Mouse (Mus musculus) kidney, embryonic 16.5 days (tissue): Measurements from ENCODE around the gene Trim6. TPM values are rescaled to one million over a fixed set of nuclear protein-coding genes. Genes with fewer than 3 reads are reported as not detected.
A peak's percentile ranks its signal among the peaks of the same experiment; 100 is the strongest.
"Not testable (repeated sequence)": the region's sequence is repeated elsewhere in the genome, so short reads cannot be mapped to it uniquely, and the experiment has no call there.

ENCODE experiments used
- ATAC-seq: fragments of 200-750 bp; cut with Nextera tagmentation; 2 replicates; pipeline ENCODE4 v1.8.0; 2017; ENCODE audit warnings: moderate TSS enrichment; ENCODE audit not compliant: low FRiP score, low TSS enrichment
- H3K27ac ChIP-seq: fragments of 300-500 bp; sonication (generic); 2 replicates; pipeline ENCODE4 v1.5.1; 2014; ENCODE audit warnings: low read length
- H3K27me3 ChIP-seq: fragments of 300-500 bp; sonication (generic); 2 replicates; pipeline ENCODE4 v1.6.1; 2014; ENCODE audit warnings: low read length, control low read depth, mixed read lengths; ENCODE audit not compliant: insufficient read depth
- H3K36me3 ChIP-seq: fragments of 300-500 bp; sonication (generic); 2 replicates; pipeline ENCODE4 v1.6.1; 2014; ENCODE audit warnings: low read length, control low read depth, mixed read lengths; ENCODE audit not compliant: insufficient read depth
- H3K4me1 ChIP-seq: fragments of 300-500 bp; sonication (generic); 2 replicates; pipeline ENCODE4 v1.6.1; 2014; ENCODE audit warnings: low read length, control low read depth, mixed read lengths; ENCODE audit not compliant: insufficient read depth
- H3K4me2 ChIP-seq: fragments of 300-500 bp; sonication (generic); replicated peaks from 2 replicates; pipeline ENCODE4 v1.6.1; 2014; ENCODE audit warnings: low read depth, low read length
- H3K4me3 ChIP-seq: fragments of 300-500 bp; sonication (generic); 2 replicates; pipeline ENCODE4 v1.5.1; 2014; ENCODE audit warnings: mild to moderate bottlenecking, low read length
- H3K9ac ChIP-seq: fragments of 300-500 bp; sonication (generic); replicated peaks from 2 replicates; pipeline ENCODE4 v1.6.1; 2014; ENCODE audit warnings: low read length
- H3K9me3 ChIP-seq: fragments of 300-500 bp; sonication (generic); 2 replicates; pipeline ENCODE4 v1.6.1; 2016; ENCODE audit warnings: low read length, control low read depth
- WGBS: fragments of 180-500 bp; shearing (Covaris S2); extraction: QIAGEN DNeasy Blood & Tissue Kit; methylation state at CpG from one replicate; pipeline ENCODE4 v1.1.7; 2014; 5-methylcytosine and 5-hydroxymethylcytosine counted together
- polyA plus RNA-seq: library from polyadenylated mRNA; unstranded; fragments of >200 nt; fragmentation: Nextera tagmentation; extraction: Ambion mirVana; gene quantifications from 2 replicates; pipeline ENCODE4 v1.2.1, GENCODE M21; 2015

Trim6 gene
- polyA plus RNA-seq, 1 experiment from 2014 or later, result 2.6 TPM

DNA sequence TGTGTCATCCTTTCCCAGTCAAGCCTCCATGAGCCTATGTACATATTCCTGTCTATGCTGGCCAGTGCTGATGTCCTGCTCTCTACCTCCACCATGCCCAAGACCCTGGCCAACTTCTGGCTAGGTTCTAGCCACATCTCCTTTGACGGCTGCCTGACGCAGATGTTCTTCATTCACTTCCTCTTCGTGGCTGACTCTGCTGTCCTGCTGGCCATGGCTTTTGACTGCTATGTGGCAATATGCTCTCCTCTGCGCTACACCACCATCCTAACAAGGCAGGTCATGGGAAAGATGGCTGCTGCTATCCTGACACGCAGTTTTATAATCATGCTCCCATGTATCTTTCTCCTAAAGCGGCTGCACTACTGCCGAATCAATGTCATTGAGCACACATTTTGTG, 12.4 kb upstream of the Trim6 start:
- H3K36me3 ChIP-seq, result no peaks in the 10 kb centered on the region
- no peak overlapping the region for H3K27ac ChIP-seq
- H3K9me3 ChIP-seq, result no peaks in the 10 kb centered on the region
- H3K4me3 ChIP-seq, result no peak overlapping the region
- 91% methylated on average over 7 of the region's 7 CpGs for WGBS
- H3K4me2 ChIP-seq, result no peak overlapping the region
- H3K9ac ChIP-seq, result no peak overlapping the region
- H3K4me1 ChIP-seq, result no peaks in the 10 kb centered on the region
- ATAC-seq, result no peak
- no peaks in the 10 kb centered on the region for H3K27me3 ChIP-seq

DNA sequence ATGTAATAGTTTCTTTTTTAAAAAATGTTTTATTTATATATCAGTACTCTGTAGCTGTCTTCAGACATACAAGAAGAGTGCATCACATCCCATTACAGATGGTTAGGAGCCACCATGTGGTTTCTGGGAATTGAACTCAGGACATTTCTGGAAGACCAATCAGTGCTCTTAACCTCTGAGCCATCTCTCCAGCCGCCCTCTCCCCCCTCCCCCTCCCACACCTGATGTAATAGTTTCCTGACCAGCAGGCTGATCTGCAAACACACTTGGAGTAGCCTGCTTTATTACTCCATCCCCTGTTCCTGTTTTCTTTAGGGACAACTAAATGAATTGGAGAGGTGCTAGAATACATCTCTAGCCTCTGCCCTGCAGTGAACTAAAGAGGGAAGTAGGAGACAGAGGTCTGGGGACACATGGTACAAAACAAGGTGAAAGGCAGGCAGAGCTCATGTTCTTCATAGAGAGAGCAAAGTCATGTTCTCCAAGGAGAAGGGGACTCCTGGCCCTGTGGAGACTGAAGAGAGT, 2.5 kb upstream of the Trim6 start:
- Histone ChIP-seq H3K9ac (no peak overlapping the region), H3K4me3 (no peak overlapping the region), H3K27ac (no peak overlapping the region), H3K4me2 (no peak overlapping the region), H3K27me3 (no peaks in the 10 kb centered on the region), H3K36me3 (no peaks in the 10 kb centered on the region), H3K9me3 (no peaks in the 10 kb centered on the region), H3K4me1 (no peaks in the 10 kb centered on the region; the same call in 1 of the 2 replicates)
- ATAC-seq, result no peak
- 20% methylated on average over 1 of the region's 1 CpGs for WGBS

DNA sequence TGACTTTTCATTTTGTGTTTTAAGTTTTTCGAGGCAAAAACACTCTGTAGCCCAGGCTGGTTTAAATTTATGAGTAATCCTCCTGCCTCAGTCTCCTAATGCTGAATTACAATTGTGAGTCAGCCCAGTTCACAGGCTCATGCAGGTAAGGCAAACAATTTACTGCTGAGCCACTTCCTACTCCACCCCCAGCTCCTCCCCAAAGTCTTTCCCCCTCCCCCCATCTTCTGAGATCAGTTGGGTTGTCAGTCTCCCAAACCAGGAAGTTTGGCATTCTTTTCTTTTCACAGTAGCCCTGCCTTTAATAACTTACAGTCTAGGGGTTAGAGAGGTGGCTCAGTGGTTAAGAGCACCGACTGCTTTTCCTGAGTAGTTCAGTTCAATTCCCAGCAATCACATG, 712 bp upstream of the Trim6 start:
- H3K9ac ChIP-seq, result no peak overlapping the region
- no peaks in the 10 kb centered on the region for H3K9me3 ChIP-seq
- H3K4me3 ChIP-seq, result no peak overlapping the region
- H3K36me3 ChIP-seq, result no peaks in the 10 kb centered on the region
- 76% methylated on average over 2 of the region's 2 CpGs for WGBS
- no peak overlapping the region for H3K27ac ChIP-seq
- H3K4me2 ChIP-seq, result no peak overlapping the region
- no peak for ATAC-seq
- H3K4me1 ChIP-seq, result no peaks in the 10 kb centered on the region; the same call in 1 of the 2 replicates
- no peaks in the 10 kb centered on the region for H3K27me3 ChIP-seq

DNA sequence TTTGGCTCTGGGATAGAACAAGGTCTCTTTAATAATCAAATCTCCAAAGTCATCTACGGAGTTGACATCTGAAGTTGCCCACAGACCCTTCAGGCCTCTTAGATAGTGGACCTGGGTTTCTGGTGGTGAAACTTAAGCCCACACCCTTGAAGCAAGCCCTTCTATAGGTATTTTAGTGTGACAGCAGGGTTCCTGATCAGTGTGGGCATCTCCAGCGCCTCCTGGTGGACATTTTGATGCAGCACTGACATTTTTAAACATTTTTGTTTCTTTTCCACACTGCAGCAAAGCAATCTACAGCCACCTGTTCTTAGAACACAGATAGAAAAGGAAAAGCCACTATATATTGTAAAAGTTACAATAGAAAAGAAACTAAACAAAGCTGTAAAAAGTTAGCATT, 12.6 kb downstream of the Trim6 start:
- no peaks in the 10 kb centered on the region for H3K27me3 ChIP-seq
- no peak overlapping the region for H3K4me3 ChIP-seq
- H3K36me3 ChIP-seq, result no peaks in the 10 kb centered on the region
- H3K9ac ChIP-seq, result no peak overlapping the region
- H3K4me1 ChIP-seq, result no peaks in the 10 kb centered on the region
- no peak overlapping the region for H3K4me2 ChIP-seq
- no peaks in the 10 kb centered on the region for H3K9me3 ChIP-seq
- no peak overlapping the region for H3K27ac ChIP-seq
- 32% methylated on average over 2 of the region's 2 CpGs for WGBS
- ATAC-seq, result no peak

DNA sequence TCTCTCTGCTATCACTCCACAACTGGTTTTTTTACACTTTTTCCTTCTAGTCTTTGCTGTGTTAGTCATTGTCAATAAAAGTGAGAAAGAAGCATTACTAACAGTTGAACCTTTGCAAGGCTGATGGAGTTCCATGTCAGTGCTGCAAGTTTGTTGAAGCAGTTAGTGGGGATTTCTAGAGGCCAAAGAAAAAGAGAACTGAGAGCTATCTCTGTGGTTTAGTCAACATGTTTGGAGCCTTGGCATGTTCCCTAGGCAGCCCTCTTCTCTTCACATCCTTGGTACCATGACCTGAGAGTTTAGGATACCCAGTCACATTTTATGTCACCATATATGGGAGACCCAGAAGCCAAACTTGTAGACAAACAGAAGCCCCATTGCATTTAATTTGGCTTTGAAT, 22.3 kb downstream of the Trim6 start:
- Histone ChIP-seq H3K4me2 (no peak overlapping the region), H3K27me3 (no peaks in the 10 kb centered on the region), H3K36me3 (no peaks in the 10 kb centered on the region), H3K27ac (no peak overlapping the region), H3K9ac (no peak overlapping the region), H3K4me3 (no peak overlapping the region), H3K9me3 (no peaks in the 10 kb centered on the region), H3K4me1 (0 out of 2 replicates have a peak, but pooled peaks cover 4% of the 10 kb centered on the region)
- no peak for ATAC-seq

GRCm38 (mm10) chr7:104243616-104244015, 25.0 kb downstream of the Trim6 start:
- Histone ChIP-seq H3K27me3 (no peaks in the 10 kb centered on the region), H3K27ac (no peak overlapping the region), H3K4me1 (0 out of 2 replicates have a peak, but pooled peaks cover 4% of the 10 kb centered on the region), H3K9ac (no peak overlapping the region), H3K4me2 (peak overlapping the region; percentile 62; the same call in 1 of the 2 replicates), H3K9me3 (no peaks in the 10 kb centered on the region), H3K36me3 (no peaks in the 10 kb centered on the region), H3K4me3 (no peak overlapping the region)
- ATAC-seq, result no peak
- WGBS, result 60% methylated on average over 1 of the region's 1 CpGs

GRCm38 (mm10) chr7:104244287-104245181, 25.9 kb downstream of the Trim6 start, which contains the start of gene Trim34a:
Gene Trim34a (plus strand): TSS chr7:104244457.
- H3K4me3 ChIP-seq, result peak within 1 kb of the TSS; percentile 56
- no peaks in the 10 kb centered on the region for H3K9me3 ChIP-seq
- H3K27ac ChIP-seq, result peak within 1 kb of the TSS; percentile 64
- peak within 1 kb of the TSS; percentile 62 for H3K4me2 ChIP-seq
- peak within 1 kb of the TSS; percentile 75 for H3K9ac ChIP-seq
- H3K36me3 ChIP-seq, result no peaks in the 10 kb centered on the region
- 0 out of 2 replicates have a peak, but pooled peaks cover 4% of the 10 kb centered on the region for H3K4me1 ChIP-seq
- H3K27me3 ChIP-seq, result no peaks in the 10 kb centered on the region
- ATAC-seq, result peak; percentile 90
- 7% methylated on average over 13 of the region's 13 CpGs for WGBS

GRCm38 (mm10) chr7:104260380-104260779, 41.8 kb downstream of the Trim6 start:
- H3K36me3 ChIP-seq, H3K4me1 ChIP-seq, H3K4me3 ChIP-seq, H3K27me3 ChIP-seq, H3K4me2 ChIP-seq, H3K9ac ChIP-seq, ATAC-seq, H3K27ac ChIP-seq, H3K9me3 ChIP-seq: not testable (repeated sequence)
- WGBS, result 85% methylated on average over 4 of the region's 4 CpGs

- not testable (repeated sequence) for H3K36me3 ChIP-seq, H3K9ac ChIP-seq, H3K27me3 ChIP-seq, H3K4me2 ChIP-seq, H3K4me3 ChIP-seq, H3K27ac ChIP-seq, ATAC-seq, H3K9me3 ChIP-seq, H3K4me1 ChIP-seq
- 82% methylated on average over 3 of the region's 5 CpGs for whole genome bisulfite sequencing
Measured at GRCm38 (mm10) chr7:104265335-104265734, 46.7 kb downstream of the Trim6 start.

DNA sequence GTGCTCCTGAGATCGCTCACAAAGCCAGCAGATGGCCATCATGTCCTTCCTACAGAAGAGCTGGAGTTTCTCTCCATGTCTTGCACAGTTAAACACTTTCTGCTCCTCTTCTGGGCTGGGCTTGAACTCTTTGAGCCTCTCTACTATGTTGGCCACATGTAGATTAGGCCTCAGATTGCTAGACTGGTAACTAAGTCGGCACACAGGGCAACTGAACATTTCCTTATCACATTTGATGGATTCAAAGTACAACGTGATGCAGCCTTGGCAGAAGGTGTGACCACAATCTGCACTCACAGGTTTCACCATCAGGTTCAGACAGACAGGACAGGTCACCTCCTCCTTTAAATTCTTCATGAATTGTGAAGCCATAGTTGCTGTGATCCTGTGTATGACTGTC, 60.8 kb downstream of the Trim6 start:
- H3K4me3 ChIP-seq, H3K4me1 ChIP-seq, H3K27ac ChIP-seq, H3K9me3 ChIP-seq, H3K9ac ChIP-seq, H3K36me3 ChIP-seq, H3K27me3 ChIP-seq, H3K4me2 ChIP-seq, ATAC-seq: not testable (repeated sequence)
- WGBS, result 70% methylated on average over 3 of the region's 3 CpGs
